In genomic region chr16:90335499-90335898, GRCm38 (mm10) we compare ENCODE assay signal across 28 mouse cellular contexts. TPM values are rescaled to one million over a fixed set of nuclear protein-coding genes. Genes with fewer than 3 reads are reported as not detected.
DNase-seq lines count a peak whose midpoint lies in the region; ATAC-seq and TF ChIP-seq lines count a peak whose summit lies in the region.
"Had no signal": no experiment of that assay in that cellular context is flagged by ENCODE, and none has a peak within 500 bp of the region (broad histone marks: within the 10 kb centered on the region; RNA-seq: fewer than 3 reads in every experiment).

No protein-coding gene starts in this region.

- TF ChIP-seq CTCF in E14TG2a.4 (conservative IDR thresholded peaks at IDR 0.05; ENCODE audit: low read length) = no peak
- no peak for TF ChIP-seq CTCF in layer of hippocampus, adult 2 months (conservative IDR thresholded peaks at IDR 0.05)
- no peak for TF ChIP-seq CTCF in thymus, adult 2 months (IDR thresholded peaks at IDR 0.05; ENCODE audit: borderline replicate concordance, control insufficient read depth, extremely low read depth, insufficient read depth, low read length, poor library complexity)

- WGBS in heart, embryonic 12.5 days = 70% methylated on average over 14 of the region's 14 CpGs
- WGBS in midbrain, embryonic 11.5 days = 78% methylated on average over 14 of the region's 14 CpGs
- WGBS in midbrain, embryonic 15.5 days = 73% methylated on average over 14 of the region's 14 CpGs
- 64% methylated on average over 14 of the region's 14 CpGs for WGBS in embryonic facial prominence, embryonic 13.5 days
- WGBS in thymus, adult 2 months = 81% methylated on average over 14 of the region's 14 CpGs

- H3K9ac ChIP-seq in heart, embryonic 12.5 days = no peak overlapping the region
- H3K9ac ChIP-seq in midbrain, embryonic 11.5 days (ENCODE audit: low read length) = no peak overlapping the region
- no peak overlapping the region for H3K9ac ChIP-seq in midbrain, embryonic 15.5 days
- H3K9ac ChIP-seq in embryonic facial prominence, embryonic 13.5 days = no peak overlapping the region
- H3K9ac ChIP-seq: embryonic facial prominence, embryonic 12.5 days; forebrain, embryonic 12.5 days; forebrain, postnatal 0 days; hindbrain, embryonic 15.5 days; limb, embryonic 15.5 days; liver, embryonic 13.5 days; neural tube, embryonic 13.5 days had no signal

- H3K27me3 ChIP-seq in heart, embryonic 12.5 days (replicated peaks) = no peaks in the 10 kb centered on the region
- H3K27me3 ChIP-seq in midbrain, embryonic 11.5 days (ENCODE audit: control insufficient read depth, insufficient read depth, low read length) = no peaks in the 10 kb centered on the region
- 0 out of 2 replicates have a peak, but pooled peaks cover 4% of the 10 kb centered on the region for H3K27me3 ChIP-seq in midbrain, embryonic 15.5 days (replicated peaks)
- peaks cover 21% of the 10 kb centered on the region; the same call in 1 of the 2 replicates for H3K27me3 ChIP-seq in E14TG2a.4 (ENCODE audit: insufficient read depth, low read length)
- H3K27me3 ChIP-seq in embryonic facial prominence, embryonic 13.5 days = peaks cover 1% of the 10 kb centered on the region; the same call in 1 of the 2 replicates
- H3K27me3 ChIP-seq in thymus, adult 2 months (ENCODE audit: control insufficient read depth, insufficient read depth, low read length) = no peaks in the 10 kb centered on the region
- H3K27me3 ChIP-seq: hindbrain, embryonic 15.5 days; limb, embryonic 15.5 days; neural tube, embryonic 13.5 days had no signal

- no peaks in the 10 kb centered on the region for H3K9me3 ChIP-seq in heart, embryonic 12.5 days (replicated peaks)
- H3K9me3 ChIP-seq in midbrain, embryonic 11.5 days (ENCODE audit: control insufficient read depth, low read length) = no peaks in the 10 kb centered on the region
- no peaks in the 10 kb centered on the region for H3K9me3 ChIP-seq in midbrain, embryonic 15.5 days
- peaks cover 27% of the 10 kb centered on the region for H3K9me3 ChIP-seq in E14TG2a.4 (ENCODE audit: low read length)
- H3K9me3 ChIP-seq in embryonic facial prominence, embryonic 13.5 days = no peaks in the 10 kb centered on the region
- H3K9me3 ChIP-seq: embryonic facial prominence, embryonic 12.5 days; forebrain, embryonic 12.5 days; heart, embryonic 10.5 days; hindbrain, embryonic 10.5 days; hindbrain, embryonic 15.5 days; limb, embryonic 10.5 days; limb, embryonic 15.5 days; liver, embryonic 13.5 days; neural tube, embryonic 13.5 days had no signal

- no peak for TF ChIP-seq POLR2A in thymus, adult 2 months (IDR thresholded peaks at IDR 0.05; ENCODE audit: control insufficient read depth, extremely low read depth, insufficient read depth, low read length, poor library complexity)

- H3K4me1 ChIP-seq in heart, embryonic 12.5 days (replicated peaks) = 0 out of 2 replicates have a peak, but pooled peaks cover 4% of the 10 kb centered on the region
- H3K4me1 ChIP-seq in midbrain, embryonic 11.5 days (ENCODE audit: control insufficient read depth, insufficient read depth, low read length) = no peaks in the 10 kb centered on the region
- no peaks in the 10 kb centered on the region for H3K4me1 ChIP-seq in midbrain, embryonic 15.5 days
- H3K4me1 ChIP-seq in E14TG2a.4 (replicated peaks; ENCODE audit: low read depth, low read length) = peaks cover 10% of the 10 kb centered on the region
- H3K4me1 ChIP-seq in embryonic facial prominence, embryonic 13.5 days = no peaks in the 10 kb centered on the region
- H3K4me1 ChIP-seq in thymus, adult 2 months (replicated peaks; ENCODE audit: control insufficient read depth, insufficient read depth, low read length) = peaks cover 7% of the 10 kb centered on the region
- H3K4me1 ChIP-seq: forebrain, embryonic 12.5 days; hindbrain, embryonic 15.5 days; limb, embryonic 15.5 days; neural tube, embryonic 13.5 days had no signal

- H3K36me3 ChIP-seq in heart, embryonic 12.5 days = peaks cover 13% of the 10 kb centered on the region
- no peaks in the 10 kb centered on the region for H3K36me3 ChIP-seq in midbrain, embryonic 11.5 days (ENCODE audit: control insufficient read depth, insufficient read depth, low read length)
- no peaks in the 10 kb centered on the region for H3K36me3 ChIP-seq in midbrain, embryonic 15.5 days (replicated peaks)
- no peaks in the 10 kb centered on the region for H3K36me3 ChIP-seq in E14TG2a.4 (ENCODE audit: insufficient read depth, low read length)
- no peaks in the 10 kb centered on the region for H3K36me3 ChIP-seq in embryonic facial prominence, embryonic 13.5 days
- no peaks in the 10 kb centered on the region for H3K36me3 ChIP-seq in thymus, adult 2 months (ENCODE audit: control insufficient read depth, insufficient read depth, low read length)
- H3K36me3 ChIP-seq: embryonic facial prominence, embryonic 12.5 days; forebrain, embryonic 12.5 days; hindbrain, embryonic 10.5 days; hindbrain, embryonic 15.5 days; limb, embryonic 15.5 days; liver, embryonic 13.5 days; neural tube, embryonic 13.5 days had no signal

- no peak overlapping the region for H3K27ac ChIP-seq in heart, embryonic 12.5 days (ENCODE audit: poor library complexity, severe bottlenecking)
- no peak overlapping the region for H3K27ac ChIP-seq in midbrain, embryonic 11.5 days (ENCODE audit: low read depth, low read length)
- no peak overlapping the region for H3K27ac ChIP-seq in midbrain, embryonic 15.5 days
- no peak overlapping the region for H3K27ac ChIP-seq in embryonic facial prominence, embryonic 13.5 days
- no peak overlapping the region for H3K27ac ChIP-seq in layer of hippocampus, adult 2 months
- no peak overlapping the region for H3K27ac ChIP-seq in thymus, adult 2 months (ENCODE audit: control insufficient read depth, insufficient read depth, low read length)
- H3K27ac ChIP-seq: embryonic facial prominence, embryonic 12.5 days; forebrain, embryonic 12.5 days; heart, embryonic 10.5 days; hindbrain, embryonic 10.5 days; hindbrain, embryonic 15.5 days; limb, embryonic 10.5 days; limb, embryonic 15.5 days; liver, embryonic 13.5 days; neural tube, embryonic 13.5 days had no signal

- no peak overlapping the region for H3K4me3 ChIP-seq in heart, embryonic 12.5 days
- no peak overlapping the region for H3K4me3 ChIP-seq in midbrain, embryonic 11.5 days (ENCODE audit: low read depth, low read length)
- H3K4me3 ChIP-seq in midbrain, embryonic 15.5 days = no peak overlapping the region
- H3K4me3 ChIP-seq in E14TG2a.4 (replicated peaks; ENCODE audit: low read length) = 0 out of 2 replicates have a peak overlapping the region, but pooled peaks have one; percentile 20
- no peak overlapping the region for H3K4me3 ChIP-seq in embryonic facial prominence, embryonic 13.5 days
- H3K4me3 ChIP-seq in layer of hippocampus, adult 2 months = no peak overlapping the region
- no peak overlapping the region for H3K4me3 ChIP-seq in thymus, adult 2 months (ENCODE audit: control insufficient read depth, insufficient read depth, low read length)
- H3K4me3 ChIP-seq: embryonic facial prominence, embryonic 12.5 days; forebrain, embryonic 12.5 days; heart, embryonic 10.5 days; hindbrain, embryonic 10.5 days; hindbrain, embryonic 15.5 days; limb, embryonic 10.5 days; limb, embryonic 15.5 days; liver, embryonic 13.5 days; neural tube, embryonic 13.5 days had no signal

- no peak overlapping the region for H3K4me2 ChIP-seq in heart, embryonic 12.5 days
- H3K4me2 ChIP-seq in midbrain, embryonic 11.5 days = no peak overlapping the region
- no peak overlapping the region for H3K4me2 ChIP-seq in midbrain, embryonic 15.5 days
- H3K4me2 ChIP-seq in embryonic facial prominence, embryonic 13.5 days = 0 out of 2 replicates have a peak overlapping the region, but pooled peaks have one; percentile 12
- H3K4me2 ChIP-seq: embryonic facial prominence, embryonic 12.5 days; forebrain, embryonic 12.5 days; hindbrain, embryonic 15.5 days; limb, embryonic 15.5 days; liver, embryonic 13.5 days; neural tube, embryonic 13.5 days had no signal

- no peak for ATAC-seq in heart, embryonic 12.5 days (ENCODE audit: insufficient number of reproducible peaks, low FRiP score)
- ATAC-seq in midbrain, embryonic 11.5 days (ENCODE audit: low FRiP score) = no peak
- ATAC-seq in midbrain, embryonic 15.5 days (replicated peaks) = no peak
- ATAC-seq in embryonic facial prominence, embryonic 13.5 days (ENCODE audit: insufficient number of reproducible peaks, insufficient read depth, low FRiP score, low TSS enrichment, low read depth) = no peak
- ATAC-seq: forebrain, postnatal 0 days; inflammation-experienced regulatory T-cells, adult 6 months had no signal

- DNase-seq in heart, adult 11 months = peak; percentile 72
- peak; percentile 79 for DNase-seq in midbrain, embryonic 11.5 days (ENCODE audit: low spot score, missing footprints)
- DNase-seq in layer of hippocampus, adult 2 months (ENCODE audit: low spot score in 2 of 2) = no peak
- no peak for DNase-seq in thymus, adult 2 months
- DNase-seq: adrenal gland, postnatal 10 days; cerebellum, adult 8-10 months; cerebellum, postnatal 25 days; forebrain, postnatal 0 days; heart, postnatal 10 days; kidney, adult 11 months; kidney, postnatal 36 days; liver, embryonic 13.5 days; lung, adult 18-20 months; lung, postnatal 14 days; right cerebral cortex, postnatal 14 days had no signal

RNA-seq across cellular contexts. Expression of gene Hunk, which starts 50.3 kb away (rescaled TPM):
- 19.3 and 22.4 TPM in 2 replicates for polyA plus RNA-seq in heart, embryonic 12.5 days (2016; fragmentation: Nextera tagmentation; extraction: Ambion mirVana)
- 9.7 TPM in 2 replicates for polyA plus RNA-seq in midbrain, embryonic 11.5 days (2014; fragmentation: Nextera tagmentation; extraction: Ambion mirVana)
- polyA plus RNA-seq in midbrain, embryonic 15.5 days (2015; fragmentation: Nextera tagmentation; extraction: Ambion mirVana) = 7.3 TPM in 2 replicates
- polyA plus RNA-seq in embryonic facial prominence, embryonic 13.5 days (2015; fragmentation: Nextera tagmentation; extraction: Ambion mirVana) = 18.7 and 19.0 TPM in 2 replicates
- total RNA-seq in layer of hippocampus, adult 2 months (2021) = 10 to 100 TPM; 25.7 to 31.1 TPM
- polyA plus RNA-seq in thymus, adult 2 months (2012; rRNA removed) = 2.7 and 2.9 TPM in 2 replicates

RNA-seq across cellular contexts. Expression of gene Scaf4, which starts 51.2 kb away (rescaled TPM):
- 27.3 and 29.7 TPM in 2 replicates for polyA plus RNA-seq in heart, embryonic 12.5 days (2016; fragmentation: Nextera tagmentation; extraction: Ambion mirVana)
- 26.9 and 31.6 TPM in 2 replicates for polyA plus RNA-seq in midbrain, embryonic 11.5 days (2014; fragmentation: Nextera tagmentation; extraction: Ambion mirVana)
- 27.8 and 30.1 TPM in 2 replicates for polyA plus RNA-seq in midbrain, embryonic 15.5 days (2015; fragmentation: Nextera tagmentation; extraction: Ambion mirVana)
- polyA plus RNA-seq in embryonic facial prominence, embryonic 13.5 days (2015; fragmentation: Nextera tagmentation; extraction: Ambion mirVana) = 29.7 and 33.6 TPM in 2 replicates
- total RNA-seq in layer of hippocampus, adult 2 months (2021) = 10 to 100 TPM; 53.8 to 59.4 TPM
- 110 and 125 TPM in 2 replicates for polyA plus RNA-seq in thymus, adult 2 months (2012; rRNA removed)

Comparison
In these comparisons a context has a peak if more than half of its experiments do, and no peak if none do; other contexts are left out.
1. DNase-seq: peak in heart, adult 11 months (single experiment) and midbrain, embryonic 11.5 days (single experiment); none in layer of hippocampus, adult 2 months (0 of 2) and thymus, adult 2 months (single experiment).